Mouse (Mus musculus) R1 (cell line): Measurements from ENCODE around the gene Smg5.
A peak's percentile ranks its signal among the peaks of the same experiment; 100 is the strongest.
"Not testable (repeated sequence)": the region's sequence is repeated elsewhere in the genome, so short reads cannot be mapped to it uniquely, and the experiment has no call there.

ENCODE experiments used
- DNase-seq: peaks from one replicate; pipeline ENCODE4 v3.0.0-alpha.2; 2018; ENCODE audit warnings: low read depth, low spot score

Smg5 gene

DNA sequence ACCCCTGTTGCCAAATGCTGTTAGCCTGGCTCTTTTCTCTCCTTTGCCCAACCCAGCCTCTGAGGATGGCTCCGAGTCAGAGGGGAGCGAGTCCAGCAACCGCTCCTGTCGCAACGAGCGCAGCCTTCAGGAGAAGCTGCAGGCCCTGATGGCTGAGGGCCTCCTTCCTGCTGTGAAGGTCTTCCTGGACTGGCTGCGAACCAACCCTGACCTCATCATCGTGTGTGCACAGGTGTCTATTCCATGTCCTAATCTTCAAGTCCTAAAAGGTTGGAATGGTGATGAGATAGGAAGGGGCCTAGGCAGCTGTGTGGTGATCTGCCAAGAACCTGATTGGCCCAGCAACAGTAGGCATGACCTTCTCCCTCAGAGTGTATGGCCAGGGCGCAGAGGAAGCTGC is 16.8 kb downstream of the Smg5 start:
- no peak for DNase-seq

DNA sequence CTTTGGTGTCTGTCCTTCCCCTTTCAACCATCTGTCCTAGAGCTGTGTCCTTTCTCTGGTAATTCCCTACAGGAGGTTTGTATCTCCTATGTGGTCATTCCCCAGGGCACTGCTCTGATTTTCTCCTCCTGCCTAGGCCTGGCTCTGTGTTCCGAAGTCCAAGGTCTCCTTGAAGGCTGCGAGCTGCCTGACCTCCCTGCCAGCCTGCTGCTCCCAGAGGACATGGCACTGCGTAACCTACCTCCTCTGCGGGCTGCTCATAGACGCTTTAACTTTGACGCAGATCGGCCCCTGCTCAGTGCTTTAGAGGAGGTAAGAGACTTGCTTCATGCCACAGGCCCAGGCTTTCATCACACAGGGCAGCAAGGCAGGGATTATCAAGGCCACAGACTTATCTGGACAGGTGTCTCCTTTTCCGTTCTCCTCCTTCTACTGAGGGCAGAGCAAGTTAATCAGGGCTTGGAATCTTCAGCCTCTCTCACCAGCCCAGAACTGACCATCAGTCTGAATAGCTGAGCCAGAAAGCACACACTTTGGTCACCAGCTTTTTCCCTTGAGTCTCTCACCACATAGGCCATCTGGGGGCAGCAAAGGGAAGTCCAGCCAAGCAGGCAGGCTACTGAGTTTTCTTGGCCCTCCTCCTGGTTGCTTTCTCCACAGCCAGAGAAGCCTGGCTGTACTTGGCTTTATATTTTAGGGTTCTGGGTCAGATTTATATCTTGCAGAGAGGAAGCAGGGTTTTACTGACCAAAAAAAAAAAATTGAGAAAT is 18.5 kb downstream of the Smg5 start:
- DNase-seq, result no peak

DNA sequence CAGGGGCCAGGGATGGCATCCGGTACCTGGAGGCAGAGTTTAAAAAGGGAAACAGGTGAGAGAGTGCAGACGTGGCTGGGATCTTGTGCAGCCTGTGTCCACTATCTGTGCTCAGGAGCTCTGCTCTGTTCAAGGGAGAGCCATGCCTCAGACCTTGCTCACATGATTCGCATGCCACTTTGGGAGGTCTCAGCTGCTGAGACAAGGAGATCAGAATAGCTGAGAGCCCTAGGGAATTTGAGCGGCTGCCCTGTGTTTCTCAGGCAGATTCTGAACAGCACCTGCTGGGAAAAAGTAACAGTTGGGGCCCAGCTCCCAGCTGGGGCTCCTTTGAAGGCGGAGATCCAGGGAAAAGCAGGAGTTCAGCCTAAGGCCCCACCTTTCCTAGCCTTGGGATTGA is 23.5 kb downstream of the Smg5 start:
- DNase-seq, result no peak

DNA sequence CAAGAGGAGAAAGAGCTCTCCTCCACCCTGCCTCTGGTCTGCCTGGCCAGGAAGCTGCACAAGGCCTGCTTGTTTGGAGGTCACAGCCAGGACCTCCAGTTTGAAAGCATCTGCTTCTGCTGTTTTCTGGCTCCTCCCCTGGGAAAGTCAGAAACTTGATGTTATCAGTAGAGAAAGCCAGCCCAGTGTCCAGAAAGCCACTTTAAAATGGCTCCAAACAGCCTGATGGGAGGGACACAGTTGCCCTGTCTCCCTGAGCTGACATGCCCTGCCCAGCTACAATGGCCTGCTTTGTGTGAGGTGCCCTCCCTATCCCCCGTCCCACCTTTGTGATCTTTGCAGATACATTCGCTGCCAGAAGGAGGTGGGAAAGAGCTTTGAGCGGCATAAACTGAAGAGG is 23.9 kb downstream of the Smg5 start:
- DNase-seq, result no peak

DNA sequence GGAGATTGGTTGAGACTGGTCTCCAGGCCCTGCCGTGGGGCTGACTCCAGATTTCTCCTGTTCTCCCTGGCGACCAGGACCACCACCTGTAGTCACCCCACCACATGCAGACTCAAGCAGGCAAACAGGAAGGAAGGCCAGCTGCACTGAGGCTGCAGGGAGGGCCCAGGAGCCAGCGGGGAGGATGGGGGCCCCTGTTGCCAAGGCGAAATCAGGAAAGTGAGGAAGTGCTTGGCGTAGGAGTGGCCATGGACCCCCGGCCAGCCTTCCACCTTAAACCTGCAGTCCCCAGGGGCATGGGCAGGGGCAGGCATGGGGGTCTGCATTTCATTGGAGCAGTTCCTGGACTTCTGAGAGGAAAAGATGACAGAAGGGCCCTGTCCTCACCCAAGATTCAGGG is 25.0 kb downstream of the Smg5 start:
- no peak for DNase-seq

DNA sequence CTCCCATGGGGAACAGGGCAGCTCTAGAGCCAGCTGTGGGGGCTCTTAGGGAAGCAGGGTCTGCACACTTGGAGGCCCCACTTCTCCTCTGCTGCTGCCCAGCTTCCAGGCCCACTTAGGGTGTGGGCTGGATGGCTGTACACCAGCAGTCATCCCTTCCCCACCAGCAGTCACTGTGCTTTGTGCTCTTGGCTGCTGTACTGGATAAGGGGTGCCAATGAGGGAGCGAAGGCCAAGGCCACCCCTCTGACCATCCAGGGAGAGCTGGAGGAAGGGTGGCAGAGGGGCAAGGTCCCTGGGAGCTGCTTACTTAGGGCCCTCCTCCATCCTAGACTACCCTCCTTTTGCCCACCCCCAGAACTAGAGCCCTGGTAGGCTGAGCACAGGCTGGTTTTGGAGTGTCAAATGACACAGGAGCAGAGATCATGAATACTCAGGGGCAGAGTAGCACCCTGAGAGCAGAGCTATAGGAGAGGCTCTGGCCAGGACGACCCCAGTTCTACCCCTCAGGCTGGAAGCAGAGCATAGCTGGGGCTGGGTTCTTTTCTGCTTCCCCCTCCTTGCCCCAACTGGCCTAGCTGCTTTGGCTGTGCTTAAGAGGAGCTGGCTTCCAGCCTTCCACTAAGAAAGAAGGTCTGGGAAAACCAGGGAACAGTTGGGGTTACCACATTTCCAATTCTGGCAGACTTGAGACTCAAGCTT is 25.7 kb downstream of the Smg5 start:
- no peak for DNase-seq

DNA sequence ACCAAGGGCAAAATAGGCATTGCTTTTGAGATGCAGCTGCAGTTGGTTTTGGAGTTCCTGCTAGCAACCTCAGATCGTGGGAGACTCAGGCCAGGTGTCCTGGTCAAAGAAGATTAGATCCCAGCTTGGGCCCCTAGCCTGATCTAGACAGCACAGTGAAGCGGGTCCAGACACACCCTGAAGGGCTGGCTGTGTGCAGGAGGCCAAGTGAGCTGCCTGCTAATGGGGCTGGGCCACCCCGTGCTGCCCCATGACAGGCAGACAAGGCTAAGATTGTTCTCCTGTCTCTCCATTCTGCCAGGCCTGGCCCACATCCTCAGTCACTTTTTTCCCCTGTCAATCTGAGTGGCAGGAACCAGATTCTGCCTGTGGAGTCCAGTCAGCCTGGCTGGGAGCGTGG is 27.6 kb downstream of the Smg5 start:
- DNase-seq, result no peak

DNA sequence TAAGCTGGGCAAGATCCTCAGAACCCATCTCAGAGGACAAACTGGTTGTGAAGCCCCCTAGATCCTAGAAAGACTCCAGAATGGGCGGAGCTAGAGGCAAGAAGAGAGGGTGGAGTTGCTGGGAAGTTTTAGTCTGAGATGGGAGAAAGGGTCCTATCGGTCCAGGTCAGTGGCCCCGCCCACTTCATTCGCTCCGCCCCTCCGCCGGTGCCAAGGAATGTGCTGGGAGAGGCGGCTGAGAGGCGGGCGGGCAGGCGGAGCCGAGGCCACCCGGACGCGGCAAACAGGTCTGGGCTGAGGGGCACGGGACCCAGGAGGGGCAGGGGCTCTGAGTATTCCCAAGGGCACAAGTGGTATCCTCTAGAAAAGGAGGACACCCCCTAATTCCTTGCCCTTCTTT is 28.3 kb downstream of the Smg5 start, which contains the start of gene Paqr6:
Gene Paqr6 (plus strand): TSS at position 248 of the 400 bp plus-strand sequence.
- DNase-seq, result peak; percentile 90

DNA sequence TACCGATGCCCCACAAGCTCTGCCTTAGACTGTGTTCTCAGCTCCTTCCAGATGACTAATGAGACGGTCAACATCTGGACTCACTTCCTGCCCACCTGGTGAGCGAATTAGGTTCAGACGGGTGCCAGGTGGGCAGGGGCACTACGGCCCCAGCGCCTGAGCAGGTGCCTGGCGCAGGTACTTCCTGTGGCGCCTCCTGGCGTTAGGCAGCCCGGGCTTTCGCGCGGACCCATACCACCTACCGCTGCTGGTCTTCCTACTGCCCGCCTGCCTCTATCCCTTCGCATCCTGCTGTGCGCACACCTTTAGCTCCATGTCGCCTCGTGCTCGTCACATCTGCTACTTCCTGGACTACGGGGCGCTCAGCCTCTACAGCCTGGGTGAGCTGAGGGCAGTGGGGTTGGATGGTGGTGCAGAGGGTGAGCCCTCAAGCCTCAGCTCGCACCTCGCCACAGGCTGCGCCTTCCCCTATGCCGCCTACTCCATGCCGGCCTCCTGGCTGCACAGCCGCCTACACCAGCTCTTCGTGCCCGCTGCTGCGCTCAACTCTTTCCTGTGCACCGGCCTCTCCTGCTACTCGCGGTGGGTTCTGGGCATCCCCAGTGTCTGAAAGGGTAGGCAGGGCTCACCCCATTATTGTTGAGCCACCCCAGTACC is 29.8 kb downstream of the Smg5 start:
- no peak for DNase-seq

DNA sequence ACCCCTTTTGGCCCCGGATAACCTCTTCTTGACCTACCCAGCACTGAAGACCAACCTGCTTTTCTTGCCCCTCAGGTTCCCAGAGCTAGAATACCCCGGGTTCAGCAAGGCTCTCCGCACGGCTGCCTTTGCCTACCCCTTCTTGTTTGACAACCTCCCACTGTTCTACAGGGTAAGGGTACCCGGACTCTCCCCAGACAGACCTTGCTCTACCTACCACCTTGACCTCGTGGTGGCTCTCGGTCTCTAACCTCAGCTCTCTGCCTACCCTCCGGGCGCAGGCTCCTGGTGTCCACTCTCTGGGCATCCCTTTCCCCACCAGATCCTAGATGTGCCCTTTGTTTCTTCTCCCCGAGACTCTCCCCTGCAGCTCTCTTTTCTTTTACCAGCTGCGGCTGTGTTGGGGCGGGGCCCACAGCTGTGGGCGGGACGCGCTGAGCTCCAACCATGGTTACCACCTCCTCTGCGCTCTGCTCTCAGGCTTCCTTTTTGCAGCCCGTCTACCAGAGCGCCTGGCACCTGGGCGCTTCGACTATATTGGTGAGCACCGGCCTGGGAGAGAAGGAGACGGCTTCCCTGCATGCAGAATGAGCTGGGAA is 30.9 kb downstream of the Smg5 start:
- peak; percentile 52 for DNase-seq

DNA sequence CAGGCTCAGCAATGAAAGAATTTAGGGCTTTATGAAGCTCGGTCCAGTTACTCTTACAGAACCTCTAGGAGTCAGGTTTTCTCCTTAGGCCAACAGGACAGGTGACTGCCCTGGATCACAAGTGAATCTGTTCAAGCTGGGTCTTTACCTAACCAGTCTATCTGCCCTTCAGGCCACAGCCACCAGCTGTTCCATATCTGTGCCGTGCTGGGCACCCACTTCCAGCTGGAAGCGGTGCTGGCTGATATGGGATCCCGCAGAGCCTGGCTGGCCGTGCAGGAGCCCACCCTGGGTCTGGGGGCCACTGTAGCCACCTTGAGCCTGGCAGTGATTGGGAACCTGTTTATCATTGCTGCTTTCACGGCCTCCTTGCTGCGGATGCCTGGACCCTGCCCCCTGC is 31.5 kb downstream of the Smg5 start:
- DNase-seq, result not testable (repeated sequence)

DNA sequence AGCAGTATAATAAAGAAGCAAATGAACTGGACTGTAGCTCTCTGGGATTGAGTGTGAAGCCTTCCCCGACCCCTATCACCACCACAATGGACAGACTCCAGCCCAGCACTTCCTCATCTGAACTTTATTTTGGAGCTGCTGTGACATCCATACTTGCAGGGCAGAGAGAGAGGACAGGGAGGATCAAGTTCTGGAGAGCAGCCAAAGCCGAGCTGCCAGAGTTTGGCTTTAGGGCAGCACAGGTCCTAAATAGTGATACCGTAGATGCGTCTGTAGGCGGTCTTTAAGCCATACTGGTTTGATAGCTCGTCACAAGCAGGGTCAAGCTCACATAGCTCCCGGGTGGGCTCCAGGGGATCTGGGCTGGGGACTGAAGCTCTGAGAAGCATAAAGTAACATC is 32.5 kb downstream of the Smg5 start:
- DNase-seq, result not testable (repeated sequence)

DNA sequence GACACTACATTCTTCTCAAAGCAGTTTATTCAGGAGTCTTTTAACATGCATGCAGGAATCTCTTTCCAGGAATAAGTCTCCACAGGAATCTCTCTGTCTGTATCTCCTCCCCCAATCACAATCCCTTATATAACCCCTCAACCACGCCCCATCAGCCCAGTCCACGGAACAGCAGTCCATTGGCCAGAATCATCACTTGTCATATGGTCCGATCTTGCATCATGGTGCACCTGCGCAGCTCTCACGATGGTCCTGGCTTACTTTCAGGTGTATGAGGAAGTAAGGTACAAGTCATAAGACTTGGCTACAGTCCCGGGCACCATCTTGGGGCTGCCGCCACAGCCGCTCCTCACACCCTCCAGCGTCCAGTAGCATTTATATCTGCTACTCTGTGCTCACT is 36.6 kb downstream of the Smg5 start, which contains the start of gene Bglap3:
Gene Bglap3 (minus strand): TSS at position 101 of the 400 bp plus-strand sequence.
- peak; percentile 47 for DNase-seq

DNA sequence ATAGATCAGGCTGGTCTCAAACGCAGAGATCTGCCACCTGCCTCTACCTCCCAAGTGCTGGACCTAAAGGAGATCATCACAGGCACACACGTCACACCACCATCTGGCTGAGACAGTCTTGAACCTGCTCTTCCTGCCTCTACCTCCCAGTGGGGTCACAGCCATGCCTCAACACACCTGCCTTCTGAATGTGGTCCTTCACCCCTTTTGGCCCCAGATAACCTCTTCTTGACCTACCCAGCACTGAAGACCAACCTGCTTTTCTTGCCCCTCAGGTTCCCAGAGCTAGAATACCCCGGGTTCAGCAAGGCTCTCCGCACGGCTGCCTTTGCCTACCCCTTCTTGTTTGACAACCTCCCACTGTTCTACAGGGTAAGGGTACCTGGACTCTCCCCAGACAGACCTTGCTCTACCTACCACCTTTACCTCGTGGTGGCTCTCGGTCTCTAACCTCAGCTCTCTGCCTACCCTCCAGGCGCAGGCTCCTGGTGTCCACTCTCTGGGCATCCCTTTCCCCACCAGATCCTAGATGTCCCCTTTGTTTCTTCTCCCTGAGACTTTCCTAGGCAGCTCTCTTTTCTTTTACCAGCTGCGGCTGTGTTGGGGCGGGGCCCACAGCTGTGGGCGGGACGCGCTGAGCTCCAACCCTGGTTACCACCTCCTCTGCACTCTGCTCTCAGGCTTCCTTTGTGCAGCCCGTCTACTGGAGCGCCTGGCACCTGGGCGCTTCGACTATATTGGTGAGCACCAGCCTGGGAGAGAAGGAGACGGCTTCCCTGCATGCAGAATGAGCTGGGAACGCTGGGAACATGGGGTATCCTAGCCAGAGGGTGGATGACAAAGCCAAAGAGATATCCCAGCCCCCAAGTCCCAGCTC is 39.9 kb downstream of the Smg5 start:
- DNase-seq, result peak; percentile 71

DNA sequence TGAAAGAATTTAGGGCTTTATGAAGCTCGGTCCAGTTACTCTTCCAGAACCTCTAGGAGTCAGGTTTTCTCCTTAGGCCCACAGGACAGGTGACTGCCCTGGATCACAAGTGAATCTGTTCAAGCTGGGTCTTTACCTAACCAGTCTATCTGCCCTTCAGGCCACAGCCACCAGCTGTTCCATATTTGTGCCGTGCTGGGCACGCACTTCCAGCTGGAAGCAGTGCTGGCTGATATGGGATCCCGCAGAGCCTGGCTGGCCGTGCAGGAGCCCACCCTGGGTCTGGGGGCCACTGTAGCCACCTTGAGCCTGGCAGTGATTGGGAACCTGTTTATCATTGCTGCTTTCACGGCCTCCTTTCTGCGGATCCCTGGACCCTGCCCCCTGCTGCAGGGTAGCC is 40.6 kb downstream of the Smg5 start:
- not testable (repeated sequence) for DNase-seq

DNA sequence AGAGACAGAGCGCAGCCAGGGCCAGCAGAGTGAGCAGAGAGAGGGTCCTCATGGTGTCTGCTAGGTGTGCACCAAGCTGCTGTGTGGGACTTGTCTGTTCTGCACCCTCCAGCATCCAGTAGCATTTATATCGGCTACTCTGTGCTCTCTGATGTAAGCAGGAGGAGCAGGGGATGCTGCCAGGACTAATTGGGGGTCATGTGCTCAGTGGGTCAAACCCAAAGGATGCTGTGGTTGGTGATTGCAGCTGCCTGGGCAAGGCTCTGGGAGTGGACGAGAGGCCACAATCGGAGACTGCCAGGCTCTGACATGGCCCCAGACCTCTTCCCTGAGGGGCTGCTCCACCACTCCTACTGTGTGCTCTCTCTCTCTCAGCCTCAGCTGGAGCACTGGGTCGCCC is 42.5 kb downstream of the Smg5 start, which contains the start of gene Bglap2:
Gene Bglap2 (minus strand): TSS at position 101 of the 400 bp plus-strand sequence.
- DNase-seq, result not testable (repeated sequence)

DNA sequence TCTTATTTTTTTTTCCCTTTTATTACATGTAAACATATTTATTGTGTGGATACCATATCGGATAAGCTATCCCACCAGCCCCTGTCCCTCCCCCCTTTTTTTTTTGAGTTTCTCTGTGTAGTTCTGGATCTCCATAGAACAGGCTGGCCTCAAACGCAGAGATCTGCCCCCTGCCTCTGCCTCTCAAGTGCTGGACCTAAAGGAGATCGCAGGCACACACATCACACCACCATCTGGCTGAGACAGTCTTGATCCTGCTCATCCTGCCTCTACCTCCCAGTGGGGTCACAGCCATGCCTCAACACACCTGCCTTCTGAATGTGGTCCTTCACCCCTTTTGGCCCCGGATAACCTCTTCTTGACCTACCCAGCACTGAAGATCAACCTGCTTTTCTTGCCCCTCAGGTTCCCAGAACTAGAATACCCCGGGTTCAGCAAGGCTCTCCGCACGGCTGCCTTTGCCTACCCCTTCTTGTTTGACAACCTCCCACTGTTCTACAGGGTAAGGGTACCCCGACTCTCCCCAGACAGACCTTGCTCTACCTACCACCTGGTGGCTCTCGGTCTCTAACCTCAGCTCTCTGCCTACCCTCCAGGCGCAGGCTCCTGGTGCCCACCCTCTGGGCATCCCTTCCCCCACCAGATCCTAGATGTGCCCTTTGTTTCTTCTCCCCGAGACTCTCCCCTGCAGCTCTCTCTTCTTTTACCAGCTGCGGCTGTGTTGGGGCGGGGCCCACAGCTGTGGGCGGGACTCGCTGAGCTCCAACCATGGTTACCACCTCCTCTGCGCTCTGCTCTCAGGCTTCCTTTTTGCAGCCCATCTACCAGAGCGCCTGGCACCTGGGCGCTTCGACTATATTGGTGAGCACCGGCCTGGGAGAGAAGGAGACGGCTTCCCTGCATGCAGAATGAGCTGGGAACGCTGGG is 45.6 kb downstream of the Smg5 start:
- peak; percentile 70 for DNase-seq

DNA sequence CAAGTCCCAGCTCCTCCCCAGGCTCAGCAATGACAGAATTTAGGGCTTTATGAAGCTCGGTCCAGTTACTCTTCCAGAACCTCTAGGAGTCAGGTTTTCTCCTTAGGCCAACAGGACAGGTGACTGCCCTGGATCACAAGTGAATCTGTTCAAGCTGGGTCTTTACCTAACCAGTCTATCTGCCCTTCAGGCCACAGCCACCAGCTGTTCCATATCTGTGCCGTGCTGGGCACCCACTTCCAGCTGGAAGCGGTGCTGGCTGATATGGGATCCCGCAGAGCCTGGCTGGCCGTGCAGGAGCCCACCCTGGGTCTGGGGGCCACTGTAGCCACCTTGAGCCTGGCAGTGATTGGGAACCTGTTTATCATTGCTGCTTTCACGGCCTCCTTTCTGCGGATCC is 46.3 kb downstream of the Smg5 start:
- not testable (repeated sequence) for DNase-seq

DNA sequence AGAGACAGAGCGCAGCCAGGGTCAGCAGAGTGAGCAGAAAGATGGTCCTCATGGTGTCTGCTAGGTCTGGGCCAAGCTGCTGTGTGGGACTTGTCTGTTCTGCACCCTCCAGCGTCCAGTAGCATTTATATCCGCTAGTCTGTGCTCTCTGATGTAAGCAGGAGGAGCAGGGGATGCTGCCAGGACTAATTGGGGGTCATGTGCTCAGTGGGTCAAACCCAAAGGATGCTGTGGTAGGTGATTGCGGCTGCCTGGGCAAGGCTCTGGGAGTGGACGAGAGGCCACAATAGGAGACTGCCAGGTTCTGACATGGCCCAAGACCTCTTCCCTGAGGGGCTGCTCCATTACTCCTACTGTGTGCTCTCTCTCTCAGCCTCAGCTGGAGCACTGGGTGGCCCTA is 48.3 kb downstream of the Smg5 start, which contains the start of gene Bglap:
Gene Bglap (minus strand): TSS at position 101 of the 400 bp plus-strand sequence.
- DNase-seq, result no peak
